Mouse (Mus musculus) myocyte (in vitro differentiated cells): ENCODE data around the gene Cblb. TPM values are rescaled to one million over a fixed set of nuclear protein-coding genes. Genes with fewer than 3 reads are reported as not detected.

Source experiments
- H3K27me3 ChIP-seq: one replicate; pipeline ENCODE4 v1.6.1; 2011; ENCODE audit not compliant: control insufficient read depth, insufficient read depth, insufficient read length
- H3K36me3 ChIP-seq: one replicate; pipeline ENCODE4 v1.6.1; 2011; ENCODE audit not compliant: control insufficient read depth, insufficient read depth
- H3K4me2 ChIP-seq: one replicate; pipeline ENCODE4 v1.6.1; 2011; ENCODE audit warnings: low read depth, control low read depth
- H3K4me3 ChIP-seq: one replicate; pipeline ENCODE4 v1.5.1; 2011; ENCODE audit warnings: mild to moderate bottlenecking, control low read depth, moderate library complexity
- H3K79me2 ChIP-seq: one replicate; pipeline ENCODE4 v1.6.1; 2011; ENCODE audit not compliant: control insufficient read depth, insufficient read depth
- H3ac ChIP-seq: one replicate; pipeline ENCODE4 v1.6.1; 2011; ENCODE audit not compliant: control insufficient read depth, insufficient read length
- CEBPB ChIP-seq: IDR thresholded peaks from 2 replicates; pipeline ENCODE4 v1.6.1; 2011; ENCODE audit warnings: mild to moderate bottlenecking, moderate library complexity; ENCODE audit not compliant: poor library complexity, insufficient read depth, severe bottlenecking
- E2F4 ChIP-seq: IDR thresholded peaks from one replicate; pipeline ENCODE4 v1.6.1; 2011; ENCODE audit warnings: mild to moderate bottlenecking, control low read depth, moderate library complexity; ENCODE audit not compliant: insufficient read depth
- MAX ChIP-seq: IDR thresholded peaks from one replicate; pipeline ENCODE4 v1.6.1; 2011; ENCODE audit warnings: low read depth, mild to moderate bottlenecking, control low read depth
- MYOD1 ChIP-seq, 3 experiments: IDR thresholded peaks; one replicate each; pipeline ENCODE4 v1.6.1; 2011; ENCODE audit warnings: control low read depth in 2 of 3, low read depth in 2 of 3, mild to moderate bottlenecking in 2 of 3, moderate library complexity in 1 of 3; ENCODE audit not compliant: insufficient read length in 2 of 3, control insufficient read depth in 1 of 3
- MYOG ChIP-seq, 3 experiments: IDR thresholded peaks; one replicate each; pipeline ENCODE4 v1.6.1; 2011; ENCODE audit warnings: control low read depth in 2 of 3, low read depth in 2 of 3, mild to moderate bottlenecking in 2 of 3; ENCODE audit not compliant: insufficient read length in 2 of 3, control insufficient read depth in 1 of 3, insufficient read depth in 1 of 3
- POLR2A ChIP-seq: IDR thresholded peaks from one replicate; pipeline ENCODE4 v1.6.1; 2011; ENCODE audit warnings: low read depth, mild to moderate bottlenecking, control low read depth, moderate library complexity; ENCODE audit not compliant: insufficient read length
- POLR2AphosphoS2 ChIP-seq: IDR thresholded peaks from one replicate; pipeline ENCODE4 v1.6.1; 2011; ENCODE audit warnings: low read depth, control low read depth; ENCODE audit not compliant: insufficient read length
- REST ChIP-seq: IDR thresholded peaks from one replicate; pipeline ENCODE4 v1.6.1; 2011; ENCODE audit warnings: mild to moderate bottlenecking, control low read depth, moderate library complexity; ENCODE audit not compliant: insufficient read depth, insufficient read length
- SRF ChIP-seq: IDR thresholded peaks from one replicate; pipeline ENCODE4 v1.6.1; 2011; ENCODE audit warnings: low read depth; ENCODE audit not compliant: control insufficient read depth, insufficient read length
- TCF12 ChIP-seq: IDR thresholded peaks from one replicate; pipeline ENCODE4 v1.6.1; 2011; ENCODE audit warnings: mild to moderate bottlenecking, control low read depth; ENCODE audit not compliant: poor library complexity, insufficient read depth, severe bottlenecking
- TCF3 ChIP-seq: IDR thresholded peaks from one replicate; pipeline ENCODE4 v1.6.1; 2011; ENCODE audit warnings: low read depth, control low read depth; ENCODE audit not compliant: insufficient read length
- USF1 ChIP-seq: IDR thresholded peaks from one replicate; pipeline ENCODE4 v1.6.1; 2011; ENCODE audit warnings: low read depth, mild to moderate bottlenecking, control low read depth, moderate library complexity
- polyA plus RNA-seq: library from polyadenylated mRNA; unstranded; fragments of >200 nt; fragmentation: generic; extraction: Trizol; gene quantifications from one replicate; pipeline ENCODE4 v1.2.1, GENCODE M21; 2012; ENCODE audit warnings: missing spikeins

The Cblb gene
- polyA plus RNA-seq, 1 experiment = 7.7 TPM

DNA sequence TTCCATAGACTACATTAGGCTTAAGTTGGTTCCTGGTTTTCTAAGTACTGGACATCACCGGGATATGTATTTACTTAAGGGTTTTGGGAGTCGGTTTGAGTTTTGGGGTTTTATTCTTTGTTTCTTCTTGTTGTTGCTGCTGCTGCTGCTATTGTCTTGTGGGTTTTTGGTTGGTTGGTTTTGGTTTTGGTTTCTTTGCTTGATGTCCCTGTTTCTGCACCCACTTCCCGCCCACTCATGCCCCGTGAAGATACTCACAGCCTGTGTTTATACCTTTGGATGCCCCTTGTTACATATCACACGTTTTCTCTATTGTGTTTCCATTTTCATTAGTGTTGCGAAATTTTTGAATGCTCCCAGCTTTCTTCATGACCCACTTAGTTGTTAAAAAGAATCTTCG is 169.1 kb downstream of the Cblb start:
- Histone ChIP-seq H3K4me2 (no peak overlapping the region), H3ac (no peak overlapping the region), H3K79me2 (no peaks in the 10 kb centered on the region), H3K36me3 (peaks cover 18% of the 10 kb centered on the region), H3K27me3 (no peaks in the 10 kb centered on the region), H3K4me3 (no peak overlapping the region)
- TF ChIP-seq TCF12 (no peak), REST (no peak), E2F4 (no peak), USF1 (no peak), MAX (no peak), MYOD1 (IDR thresholded peaks at IDR 0.05; ENCODE audit: control insufficient read depth in 1 of 3, insufficient read length in 2 of 3, low read depth in 2 of 3) (no peak), POLR2A (no peak), POLR2AphosphoS2 (no peak), CEBPB (no peak), TCF3 (no peak), MYOG (IDR thresholded peaks at IDR 0.05; ENCODE audit: control insufficient read depth in 1 of 3, insufficient read depth in 1 of 3, insufficient read length in 2 of 3, low read depth in 2 of 3) (no peak), SRF (no peak)

DNA sequence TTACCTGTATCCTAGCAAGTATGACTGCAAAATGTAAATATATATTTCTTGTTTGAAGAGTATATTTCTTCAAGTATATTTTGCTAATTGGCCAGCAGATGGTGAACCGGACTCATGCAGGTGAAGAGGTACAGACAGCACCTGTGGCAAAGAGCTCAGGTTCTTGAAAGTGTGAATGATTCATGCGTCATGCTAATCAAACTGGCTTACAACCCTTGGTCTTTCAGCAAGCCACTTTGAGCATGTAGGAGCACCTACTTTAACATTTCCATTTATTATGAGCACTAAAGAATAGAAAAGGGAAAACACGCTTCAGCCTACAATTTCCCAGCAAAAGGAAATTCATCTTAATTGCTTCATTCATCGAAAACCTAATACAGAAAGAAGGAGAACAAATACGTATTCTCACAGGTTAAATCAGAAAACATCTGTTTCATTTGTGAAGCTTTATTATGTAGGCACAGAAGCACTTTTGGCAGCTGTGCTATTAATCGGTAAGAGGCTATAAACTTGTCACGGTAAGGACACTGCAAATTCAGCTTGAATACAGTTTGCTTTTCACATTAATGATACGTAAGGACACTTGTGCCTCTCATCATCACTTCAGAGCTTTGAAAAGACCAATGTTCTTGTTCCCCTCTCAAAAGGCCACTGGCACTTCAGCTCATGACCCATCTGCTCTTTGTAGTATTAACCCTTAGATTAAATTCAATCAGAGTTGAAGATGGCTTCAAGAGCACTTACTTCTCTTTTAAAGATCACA is 180.0 kb downstream of the Cblb start:
- no peaks in the 10 kb centered on the region for H3K27me3 ChIP-seq
- no peak overlapping the region for H3K4me3 ChIP-seq
- no peak overlapping the region for H3K4me2 ChIP-seq
- H3K79me2 ChIP-seq = no peaks in the 10 kb centered on the region
- no peak for TF ChIP-seq USF1
- TF ChIP-seq POLR2AphosphoS2 = no peak
- TF ChIP-seq TCF3 = no peak
- TF ChIP-seq REST = no peak
- TF ChIP-seq POLR2A = no peak
- TF ChIP-seq CEBPB = no peak
- TF ChIP-seq MYOG (IDR thresholded peaks at IDR 0.05; ENCODE audit: control insufficient read depth in 1 of 3, insufficient read depth in 1 of 3, insufficient read length in 2 of 3, low read depth in 2 of 3) = no peak
- TF ChIP-seq MAX = no peak
- TF ChIP-seq E2F4 = no peak
- no peak for TF ChIP-seq TCF12
- TF ChIP-seq SRF = no peak
- TF ChIP-seq MYOD1 (IDR thresholded peaks at IDR 0.05; ENCODE audit: control insufficient read depth in 1 of 3, insufficient read length in 2 of 3, low read depth in 2 of 3) = no peak
- no peak overlapping the region for H3ac ChIP-seq
- peaks cover 1% of the 10 kb centered on the region for H3K36me3 ChIP-seq

DNA sequence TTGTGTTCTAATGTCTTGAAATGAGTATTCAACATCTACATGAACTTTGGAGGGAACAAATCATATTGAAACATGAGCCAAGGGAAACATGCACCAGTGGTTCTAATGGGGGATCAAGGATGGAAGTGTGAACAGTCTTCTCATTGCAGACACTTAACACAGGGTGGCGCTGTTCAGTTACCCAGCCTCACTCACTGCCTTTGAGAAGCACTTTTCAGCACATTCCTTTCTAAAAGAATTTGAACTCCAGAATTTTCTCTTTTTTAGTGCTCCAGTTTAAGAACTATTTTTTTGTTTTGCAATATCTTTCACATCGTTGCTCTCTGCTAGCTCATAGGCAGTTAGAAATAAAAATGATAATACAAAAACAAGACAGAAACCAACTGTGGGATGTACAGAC is 188.0 kb downstream of the Cblb start:
- H3K4me3 ChIP-seq = no peak overlapping the region
- no peak overlapping the region for H3ac ChIP-seq
- no peaks in the 10 kb centered on the region for H3K79me2 ChIP-seq
- no peak overlapping the region for H3K4me2 ChIP-seq
- TF ChIP-seq MYOG (IDR thresholded peaks at IDR 0.05; ENCODE audit: control insufficient read depth in 1 of 3, insufficient read depth in 1 of 3, insufficient read length in 2 of 3, low read depth in 2 of 3) = no peak
- no peak for TF ChIP-seq POLR2A
- no peak for TF ChIP-seq TCF3
- no peak for TF ChIP-seq E2F4
- no peak for TF ChIP-seq TCF12
- no peak for TF ChIP-seq SRF
- no peak for TF ChIP-seq USF1
- no peak for TF ChIP-seq REST
- no peak for TF ChIP-seq MYOD1 (IDR thresholded peaks at IDR 0.05; ENCODE audit: control insufficient read depth in 1 of 3, insufficient read length in 2 of 3, low read depth in 2 of 3)
- no peak for TF ChIP-seq CEBPB
- no peak for TF ChIP-seq POLR2AphosphoS2
- TF ChIP-seq MAX = no peak
- H3K27me3 ChIP-seq = no peaks in the 10 kb centered on the region
- H3K36me3 ChIP-seq = no peaks in the 10 kb centered on the region

DNA sequence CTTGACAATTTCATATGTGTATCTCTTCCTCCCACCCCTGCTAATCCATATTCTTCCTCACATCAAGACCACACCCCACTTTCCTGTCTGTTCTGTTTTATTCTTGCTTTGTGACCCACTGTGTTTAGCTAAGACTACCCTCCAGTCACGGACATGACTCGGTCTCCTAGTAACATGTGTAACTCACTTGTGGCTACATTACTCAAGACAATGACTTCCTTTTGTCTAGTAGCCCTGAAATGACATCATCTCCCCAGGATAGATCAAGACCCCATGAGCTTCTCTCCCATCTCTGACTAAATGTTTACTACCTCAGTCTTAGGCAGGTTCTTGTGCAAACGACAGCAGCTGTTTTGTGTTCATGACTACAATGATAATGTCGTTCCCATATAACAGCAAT is 191.9 kb downstream of the Cblb start:
- Histone ChIP-seq H3ac (no peak overlapping the region), H3K79me2 (no peaks in the 10 kb centered on the region), H3K36me3 (no peaks in the 10 kb centered on the region), H3K4me3 (no peak overlapping the region), H3K4me2 (no peak overlapping the region), H3K27me3 (no peaks in the 10 kb centered on the region)
- TF ChIP-seq MYOD1 (IDR thresholded peaks at IDR 0.05; ENCODE audit: control insufficient read depth in 1 of 3, insufficient read length in 2 of 3, low read depth in 2 of 3) = no peak
- TF ChIP-seq USF1 = no peak
- TF ChIP-seq SRF = no peak
- no peak for TF ChIP-seq POLR2AphosphoS2
- no peak for TF ChIP-seq TCF12
- no peak for TF ChIP-seq MYOG (IDR thresholded peaks at IDR 0.05; ENCODE audit: control insufficient read depth in 1 of 3, insufficient read depth in 1 of 3, insufficient read length in 2 of 3, low read depth in 2 of 3)
- TF ChIP-seq TCF3 = no peak
- TF ChIP-seq REST = no peak
- TF ChIP-seq CEBPB = no peak
- no peak for TF ChIP-seq E2F4
- no peak for TF ChIP-seq POLR2A
- TF ChIP-seq MAX = no peak
